Mouse (Mus musculus) forebrain, embryonic 12.5 days (tissue): ENCODE measurements around the gene Gpr162. TPM values are rescaled to one million over a fixed set of nuclear protein-coding genes. Genes with fewer than 3 reads are reported as not detected.

Experiments used
- ATAC-seq: fragments of 200-750 bp; cut with Nextera tagmentation; 2 replicates; pipeline ENCODE4 v1.8.0; 2017; ENCODE audit warnings: moderate TSS enrichment; ENCODE audit not compliant: low FRiP score
- H3K27ac ChIP-seq: fragments of 300-500 bp; sonication (generic); 2 replicates; pipeline ENCODE4 v1.5.1; 2016; ENCODE audit warnings: mild to moderate bottlenecking
- H3K27me3 ChIP-seq: fragments of 300-500 bp; sonication (generic); 2 replicates; pipeline ENCODE4 v1.6.1; 2016; ENCODE audit warnings: mild to moderate bottlenecking
- H3K36me3 ChIP-seq: fragments of 300-500 bp; sonication (generic); replicated peaks from 2 replicates; pipeline ENCODE4 v1.6.1; 2016; ENCODE audit warnings: mild to moderate bottlenecking
- H3K4me1 ChIP-seq: fragments of 300-500 bp; sonication (generic); 2 replicates; pipeline ENCODE4 v1.6.1; 2016
- H3K4me2 ChIP-seq: fragments of 300-500 bp; sonication (generic); 2 replicates; pipeline ENCODE4 v1.6.1; 2016; ENCODE audit warnings: mild to moderate bottlenecking, moderate library complexity
- H3K4me3 ChIP-seq: fragments of 300-500 bp; sonication (generic); replicated peaks from 2 replicates; pipeline ENCODE4 v1.5.1; 2016; ENCODE audit warnings: mild to moderate bottlenecking
- H3K9ac ChIP-seq: fragments of 300-500 bp; sonication (generic); 2 replicates; pipeline ENCODE4 v1.6.1; 2016; ENCODE audit warnings: mild to moderate bottlenecking
- H3K9me3 ChIP-seq: fragments of 300-500 bp; sonication (generic); 2 replicates; pipeline ENCODE4 v1.6.1; 2016
- WGBS: fragments of 180-500 bp; shearing (Covaris S2); methylation state at CpG from one replicate; pipeline ENCODE4 v1.1.7; 2016; 5-methylcytosine and 5-hydroxymethylcytosine counted together
- polyA plus RNA-seq: library from polyadenylated mRNA; unstranded; fragments of >200 nt; fragmentation: Nextera tagmentation; extraction: Ambion mirVana; gene quantifications from 2 replicates; pipeline ENCODE4 v1.2.1, GENCODE M21; 2016

Gpr162 gene
- polyA plus RNA-seq, 1 experiment from 2014 or later = 10.2 TPM

- H3K9ac ChIP-seq = no peak overlapping the region
- H3K36me3 ChIP-seq = no peaks in the 10 kb centered on the region
- ATAC-seq = no peak
- H3K27me3 ChIP-seq = peaks cover 10% of the 10 kb centered on the region
- 47% methylated on average over 6 of the region's 7 CpGs for WGBS
- H3K27ac ChIP-seq = no peak overlapping the region
- H3K4me1 ChIP-seq = peaks cover 41% of the 10 kb centered on the region
- no peaks in the 10 kb centered on the region for H3K9me3 ChIP-seq
- H3K4me2 ChIP-seq = no peak overlapping the region
- H3K4me3 ChIP-seq = no peak overlapping the region
Measured at GRCm38 (mm10) chr6:124866560-124866959, 2.8 kb upstream of the Gpr162 start.

- Histone ChIP-seq H3K36me3 (no peaks in the 10 kb centered on the region), H3K27ac (no peak overlapping the region), H3K4me3 (no peak overlapping the region), H3K9me3 (no peaks in the 10 kb centered on the region), H3K9ac (peak overlapping the region; percentile 29; the same call in 1 of the 2 replicates), H3K27me3 (peaks cover 10% of the 10 kb centered on the region), H3K4me1 (peaks cover 46% of the 10 kb centered on the region), H3K4me2 (no peak overlapping the region)
- WGBS = 69% methylated on average over 18 of the region's 18 CpGs
- no peak for ATAC-seq
Measured at GRCm38 (mm10) chr6:124865766-124866362, 2.1 kb upstream of the Gpr162 start.

- Histone ChIP-seq H3K4me3 (peak overlapping the region; percentile 51), H3K4me2 (peak overlapping the region; percentile 82), H3K9me3 (no peaks in the 10 kb centered on the region), H3K27me3 (peaks cover 24% of the 10 kb centered on the region), H3K9ac (peak overlapping the region; percentile 78), H3K27ac (peak overlapping the region; percentile 79), H3K4me1 (peaks cover 62% of the 10 kb centered on the region), H3K36me3 (no peaks in the 10 kb centered on the region)
- ATAC-seq = peak; percentile 25; the same call in 1 of the 2 replicates
- WGBS = under 1% methylated on average over 12 of the region's 16 CpGs
Measured at GRCm38 (mm10) chr6:124863125-124863657, 592 bp downstream of the Gpr162 start.

GRCm38 (mm10) chr6:124862406-124863124 lies 1.2 kb downstream of the Gpr162 start:
- no peak for ATAC-seq
- peak overlapping the region; percentile 82 for H3K4me2 ChIP-seq
- H3K9ac ChIP-seq = peak overlapping the region; percentile 78
- H3K4me1 ChIP-seq = peaks cover 68% of the 10 kb centered on the region
- 8% methylated on average over 6 of the region's 8 CpGs for WGBS
- peak overlapping the region; percentile 51 for H3K4me3 ChIP-seq
- peaks cover 24% of the 10 kb centered on the region for H3K27me3 ChIP-seq
- no peaks in the 10 kb centered on the region for H3K9me3 ChIP-seq
- peak overlapping the region; percentile 79 for H3K27ac ChIP-seq
- H3K36me3 ChIP-seq = no peaks in the 10 kb centered on the region

- Histone ChIP-seq H3K27me3 (peaks cover 24% of the 10 kb centered on the region), H3K4me3 (no peak overlapping the region), H3K36me3 (no peaks in the 10 kb centered on the region), H3K4me2 (peak overlapping the region; percentile 82), H3K9me3 (no peaks in the 10 kb centered on the region), H3K9ac (no peak overlapping the region), H3K27ac (no peak overlapping the region), H3K4me1 (peaks cover 70% of the 10 kb centered on the region)
- 25% methylated on average over 3 of the region's 3 CpGs for WGBS
- ATAC-seq = no peak
Measured at GRCm38 (mm10) chr6:124861802-124862201, 2.0 kb downstream of the Gpr162 start.

- ATAC-seq = no peak
- Histone ChIP-seq H3K9ac (peak overlapping the region; percentile 9; the same call in 1 of the 2 replicates), H3K4me3 (no peak overlapping the region), H3K9me3 (no peaks in the 10 kb centered on the region), H3K36me3 (no peaks in the 10 kb centered on the region), H3K27ac (no peak overlapping the region), H3K27me3 (peaks cover 19% of the 10 kb centered on the region), H3K4me1 (peaks cover 70% of the 10 kb centered on the region), H3K4me2 (peak overlapping the region; percentile 82; the same call in 1 of the 2 replicates)
- 78% methylated on average over 19 of the region's 19 CpGs for WGBS
Measured at GRCm38 (mm10) chr6:124861266-124861665, 2.5 kb downstream of the Gpr162 start.

- peak overlapping the region; percentile 63; the same call in 1 of the 2 replicates for H3K27ac ChIP-seq
Measured at GRCm38 (mm10) chr6:124860511-124860910, 3.3 kb downstream of the Gpr162 start.

GRCm38 (mm10) chr6:124859725-124860124 lies 4.1 kb downstream of the Gpr162 start:
- Histone ChIP-seq H3K27me3 (peaks cover 17% of the 10 kb centered on the region), H3K9me3 (no peaks in the 10 kb centered on the region), H3K4me3 (no peak overlapping the region; the same call in 1 of the 2 replicates), H3K27ac (peak overlapping the region; percentile 63), H3K4me1 (peaks cover 67% of the 10 kb centered on the region), H3K4me2 (peak overlapping the region; percentile 27), H3K9ac (peak overlapping the region; percentile 48; the same call in 1 of the 2 replicates), H3K36me3 (0 out of 2 replicates have a peak, but pooled peaks cover 2% of the 10 kb centered on the region)
- WGBS = 7% methylated on average over 12 of the region's 12 CpGs
- ATAC-seq = no peak

More at GRCm38 (mm10) chr6:124860511-124860910, 3.3 kb downstream of the Gpr162 start:
- 81% methylated on average over 9 of the region's 9 CpGs for WGBS
- Histone ChIP-seq H3K9me3 (no peaks in the 10 kb centered on the region), H3K4me1 (peaks cover 72% of the 10 kb centered on the region), H3K27me3 (peaks cover 17% of the 10 kb centered on the region), H3K36me3 (no peaks in the 10 kb centered on the region), H3K4me3 (no peak overlapping the region), H3K9ac (peak overlapping the region; percentile 9), H3K4me2 (no peak overlapping the region)
- no peak for ATAC-seq

GRCm38 (mm10) chr6:124858561-124859318 lies 5.0 kb downstream of the Gpr162 start:
- ATAC-seq = no peak
- Histone ChIP-seq H3K27me3 (peaks cover 17% of the 10 kb centered on the region), H3K9ac (0 out of 2 replicates have a peak overlapping the region, but pooled peaks have one; percentile 91), H3K36me3 (peaks cover 6% of the 10 kb centered on the region; the same call in 1 of the 2 replicates), H3K9me3 (no peaks in the 10 kb centered on the region), H3K4me1 (peaks cover 58% of the 10 kb centered on the region), H3K4me2 (peak overlapping the region; percentile 80), H3K27ac (no peak overlapping the region), H3K4me3 (no peak overlapping the region)
- WGBS = 83% methylated on average over 28 of the region's 28 CpGs

- H3K9ac ChIP-seq = peak overlapping the region; percentile 91
- H3K36me3 ChIP-seq = peaks cover 10% of the 10 kb centered on the region; the same call in 1 of the 2 replicates
- H3K4me1 ChIP-seq = peaks cover 55% of the 10 kb centered on the region
- H3K9me3 ChIP-seq = no peaks in the 10 kb centered on the region
- H3K4me3 ChIP-seq = peak overlapping the region; percentile 78
- WGBS = 22% methylated on average over 26 of the region's 26 CpGs
- peaks cover 17% of the 10 kb centered on the region for H3K27me3 ChIP-seq
- H3K27ac ChIP-seq = peak overlapping the region; percentile 97
- ATAC-seq = no peak
- H3K4me2 ChIP-seq = peak overlapping the region; percentile 80
Measured at GRCm38 (mm10) chr6:124857840-124858530, 5.8 kb downstream of the Gpr162 start.
